Mouse (Mus musculus) C2C12 (cell line): Measurements from ENCODE around the gene Bcl2l15.

Experiments
- CTCF ChIP-seq: IDR thresholded peaks from one replicate; pipeline ENCODE4 v1.5.1; 2011; ENCODE audit not compliant: control insufficient read depth, insufficient read depth, insufficient read length
- FOSL1 ChIP-seq: IDR thresholded peaks from one replicate; pipeline ENCODE4 v1.8.0; 2011; ENCODE audit warnings: mild to moderate bottlenecking, low read length; ENCODE audit not compliant: poor library complexity, insufficient read depth, severe bottlenecking
- MAX ChIP-seq: IDR thresholded peaks from one replicate; pipeline ENCODE4 v1.6.1; 2011; ENCODE audit warnings: mild to moderate bottlenecking, control low read depth
- MYOG ChIP-seq: IDR thresholded peaks from one replicate; pipeline ENCODE4 v1.6.1; 2011; ENCODE audit not compliant: control insufficient read depth, insufficient read length; ENCODE audit errors: extremely low read depth

DNA sequence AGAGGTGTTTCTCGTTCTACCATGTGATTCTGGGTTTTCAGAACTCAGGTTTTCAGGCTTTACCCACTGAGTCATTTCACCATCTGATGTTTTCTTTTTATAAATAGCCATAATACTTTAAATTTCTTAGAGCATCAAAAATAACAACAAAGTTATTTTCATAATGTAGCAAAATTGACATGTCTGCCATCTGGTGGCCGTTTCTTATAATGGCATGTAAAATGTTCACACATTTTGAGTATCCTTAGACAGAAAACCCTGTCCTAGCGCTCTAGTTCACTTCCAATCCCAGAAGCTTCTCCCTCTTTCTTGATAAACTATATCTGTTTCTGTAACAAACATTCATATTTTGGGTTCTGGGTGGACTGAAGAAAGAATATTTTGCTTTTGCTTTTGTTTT lies 55.2 kb downstream of the Bcl2l15 start:
- TF ChIP-seq CTCF (no peak), MYOG (no peak), MAX (no peak), FOSL1 (no peak)
